Comparison of ENCODE assay signal across 17 mouse cellular contexts in the genomic region with DNA sequence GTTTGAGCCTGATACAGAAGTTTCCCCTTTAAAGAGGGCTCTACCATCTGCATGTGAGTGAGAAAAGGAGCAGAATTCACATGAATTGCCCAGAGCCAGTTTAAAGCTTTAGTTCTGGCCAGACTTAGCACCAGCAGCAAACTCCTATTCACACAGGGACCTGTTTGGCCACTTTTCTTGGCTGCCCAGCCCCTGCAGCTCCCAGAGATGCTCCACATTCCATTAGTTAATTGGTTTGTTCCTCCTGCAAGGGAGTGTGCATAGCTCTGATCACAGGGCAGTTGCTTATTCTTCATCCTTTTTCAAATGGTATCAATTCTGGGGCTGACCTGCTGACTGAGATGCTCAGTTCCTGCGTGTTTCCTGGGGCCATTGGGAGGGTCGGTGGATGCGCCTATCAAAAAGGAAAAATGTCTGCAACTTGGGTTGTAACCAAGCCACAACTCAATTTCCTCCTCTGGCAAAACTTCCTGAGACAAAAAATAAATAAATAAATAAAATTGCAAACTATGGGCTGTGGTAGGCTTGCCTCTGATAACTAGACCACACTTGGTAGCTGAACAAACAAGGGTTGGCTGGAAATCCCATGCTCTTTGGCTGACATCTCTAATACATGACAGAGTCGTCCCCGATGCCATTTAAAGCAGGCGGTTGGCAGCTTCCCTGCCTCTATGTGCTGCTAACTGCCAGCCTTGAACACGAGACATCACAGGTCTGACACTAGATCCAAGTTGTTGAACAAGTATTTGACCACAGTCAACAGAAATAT.
A peak's percentile ranks its signal among the peaks of the same experiment; 100 is the strongest.
DNase-seq lines count a peak whose midpoint lies in the region; ATAC-seq and TF ChIP-seq lines count a peak whose summit lies in the region.
"Had no signal": no experiment of that assay in that cellular context is flagged by ENCODE, and none has a peak within 500 bp of the region (broad histone marks: within the 10 kb centered on the region; RNA-seq: fewer than 3 reads in every experiment).

No protein-coding gene starts in this region.

- 28% methylated on average over 7 of the region's 7 CpGs for WGBS in liver, adult 2 months
- WGBS in liver, embryonic 12.5 days (ENCODE audit: insufficient replicate concordance) = 46% methylated on average over 7 of the region's 7 CpGs

- no peaks in the 10 kb centered on the region for H3K27me3 ChIP-seq in liver, adult 2 months (ENCODE audit: control insufficient read depth, insufficient read depth, low read length)
- no peaks in the 10 kb centered on the region for H3K27me3 ChIP-seq in liver, embryonic 12.5 days (replicated peaks)

- H3K27ac ChIP-seq in liver, adult 2 months (replicated peaks; ENCODE audit: insufficient read depth, low read depth, low read length) = no peak overlapping the region
- H3K27ac ChIP-seq in liver, embryonic 12.5 days = no peak overlapping the region

- DNase-seq in gastrocnemius, postnatal 14 days = peak; percentile 7
- DNase-seq in gastrocnemius, postnatal 10 days = no peak
- DNase-seq in liver, adult 2 months (ENCODE audit: extremely low read depth, low read depth, low spot score) = peak; percentile 68
- peak; percentile 90 for DNase-seq in Muller cell, postnatal 12 days (ENCODE audit: inconsistent ontology term)
- peak; percentile 10 for DNase-seq in embryo, embryonic 9.5 days (ENCODE audit: extremely low spot score)
- DNase-seq in thymus, postnatal 25 days = no peak
- DNase-seq: cerebellum, postnatal 36 days; heart, postnatal 14 days; kidney, postnatal 25 days; layer of hippocampus, adult 9-11 months; liver, postnatal 0 days; right cerebral cortex, postnatal 25 days had no signal

- H3K9me3 ChIP-seq in liver, embryonic 12.5 days (replicated peaks) = no peaks in the 10 kb centered on the region

- no peak overlapping the region for H3K4me3 ChIP-seq in liver, adult 2 months (ENCODE audit: insufficient read depth, low read depth, low read length)
- no peak overlapping the region for H3K4me3 ChIP-seq in liver, embryonic 12.5 days

- TF ChIP-seq POLR2A in liver, adult 2 months (IDR thresholded peaks at IDR 0.05; ENCODE audit: extremely low read depth, insufficient read depth, low read length) = no peak

- no peak for TF ChIP-seq CTCF in liver, adult 2 months (IDR thresholded peaks at IDR 0.05; ENCODE audit: low read depth, low read length)

- H3K4me1 ChIP-seq in liver, adult 2 months (ENCODE audit: control insufficient read depth, insufficient read depth, low read length) = peaks cover 9% of the 10 kb centered on the region
- no peaks in the 10 kb centered on the region for H3K4me1 ChIP-seq in liver, embryonic 12.5 days

- ATAC-seq in liver, embryonic 12.5 days = no peak
- ATAC-seq in monocyte, adult 5-6 weeks (replicated peaks; ENCODE audit: insufficient number of reproducible peaks, low FRiP score, low TSS enrichment, poor library complexity, severe bottlenecking) = no peak
- ATAC-seq: forebrain, embryonic 14.5 days; hindbrain, embryonic 16.5 days; intestine, postnatal 0 days; liver, postnatal 0 days had no signal

- H3K4me2 ChIP-seq in liver, embryonic 12.5 days = no peak overlapping the region

- no peak overlapping the region for H3K9ac ChIP-seq in liver, adult 2 months (ENCODE audit: low read depth, low read length)
- H3K9ac ChIP-seq in liver, embryonic 12.5 days = no peak overlapping the region
- H3K9ac ChIP-seq: liver, postnatal 0 days had no signal

- H3K36me3 ChIP-seq in liver, adult 2 months (ENCODE audit: control insufficient read depth, insufficient read depth, low read length) = no peaks in the 10 kb centered on the region
- H3K36me3 ChIP-seq in liver, embryonic 12.5 days = no peaks in the 10 kb centered on the region

- H3K79me2 ChIP-seq in liver, adult 2 months (ENCODE audit: control insufficient read depth, insufficient read depth, low read length) = no peaks in the 10 kb centered on the region

- intact Hi-C loops in gastrocnemius, postnatal 14 days (cut with DNase I; ENCODE audit: low total_unique reads) = no loop called here

Comparison
In these comparisons a context has a peak if more than half of its experiments do, and no peak if none do; other contexts are left out.
1. DNase-seq: peak in gastrocnemius, postnatal 14 days (single experiment), liver, adult 2 months (single experiment), Muller cell, postnatal 12 days (single experiment) and embryo, embryonic 9.5 days (single experiment); none in gastrocnemius, postnatal 10 days (single experiment) and thymus, postnatal 25 days (single experiment).